Mouse (Mus musculus) C2C12 (cell line): ENCODE results near the gene Hps5.

ENCODE experiments used
- CTCF ChIP-seq: IDR thresholded peaks from one replicate; pipeline ENCODE4 v1.5.1; 2011; ENCODE audit not compliant: control insufficient read depth, insufficient read depth, insufficient read length
- MAX ChIP-seq: IDR thresholded peaks from one replicate; pipeline ENCODE4 v1.6.1; 2011; ENCODE audit warnings: mild to moderate bottlenecking, control low read depth
- MYOG ChIP-seq: IDR thresholded peaks from one replicate; pipeline ENCODE4 v1.6.1; 2011; ENCODE audit not compliant: control insufficient read depth, insufficient read length; ENCODE audit errors: extremely low read depth
- USF1 ChIP-seq: IDR thresholded peaks from one replicate; pipeline ENCODE4 v1.6.1; 2011; ENCODE audit warnings: low read depth, mild to moderate bottlenecking, control low read depth, moderate library complexity

DNA sequence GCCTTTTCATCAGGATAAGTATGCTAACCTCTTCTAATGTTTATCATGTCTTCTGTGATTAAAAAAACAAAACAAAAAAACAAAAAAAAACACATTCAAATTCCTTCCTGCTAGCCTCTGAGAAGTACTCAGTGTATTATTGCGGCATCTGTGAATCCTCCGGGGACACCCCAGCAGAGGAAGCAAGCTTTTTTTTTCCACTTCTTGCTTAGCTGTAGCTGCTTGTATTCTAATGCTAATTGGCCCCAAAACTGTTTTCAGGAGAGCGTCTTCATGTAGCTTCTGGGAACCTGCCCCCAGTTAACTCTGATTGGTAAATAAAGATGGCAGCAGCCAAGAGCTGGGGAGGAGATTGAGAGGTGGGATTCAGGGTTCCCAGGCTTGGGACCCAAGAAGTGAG is 47.4 kb downstream of the Hps5 start:
- TF ChIP-seq CTCF = no peak
- TF ChIP-seq MYOG = no peak
- TF ChIP-seq USF1 = no peak
- no peak for TF ChIP-seq MAX
